Mouse (Mus musculus) duodenum, adult 2 months (tissue): ENCODE results near the gene Gbx2. TPM values are rescaled to one million over a fixed set of nuclear protein-coding genes. Genes with fewer than 3 reads are reported as not detected.

ENCODE experiments used
- polyA plus RNA-seq: library from polyadenylated mRNA; depleted of rRNA; stranded (reverse); fragments of >200 nt; gene quantifications from 2 replicates; pipeline ENCODE4 v1.2.3, GENCODE M21; 2012; ENCODE audit warnings: low replicate concordance; rRNA removed

Gbx2 gene
- 0.06 and 0.21 TPM in 2 replicates for polyA plus RNA-seq

GRCm38 (mm10) chr1:89931120-89931519 is at the start of gene Gbx2:
Gene Gbx2, minus strand, starts transcription at chr1:89931179.

Other genes with a start within 250 kb of the Gbx2 start
- gene Asb18, start 83.5 kb upstream of the Gbx2 start, polyA plus RNA-seq: not detected in 2 replicates
- gene Iqca, start 222.2 kb upstream of the Gbx2 start, polyA plus RNA-seq: not detected in 2 replicates